Mouse (Mus musculus) inflammation-experienced regulatory T-cells, adult 6 months (primary cell): ENCODE data around the gene Ppp1r14a. TPM values are rescaled to one million over a fixed set of nuclear protein-coding genes. Genes with fewer than 3 reads are reported as not detected.

Experiments
- ATAC-seq: one replicate; pipeline ENCODE4 v1.8.0; 2017
- polyA plus RNA-seq, 3 experiments: library from polyadenylated mRNA; unstranded; fragments of 100-300 nt; shearing (Covaris generic); gene quantifications; one replicate each; pipeline ENCODE4 v1.2.1; 2017

Gene Ppp1r14a
- polyA plus RNA-seq, 3 experiments from 2014 or later: not detected

- ATAC-seq: no peak
These were observed 8.3 kb upstream of the Ppp1r14a start for GRCm38 (mm10) chr7:29280801-29281200.

- peak; percentile 67 for ATAC-seq
These were observed 7.7 kb upstream of the Ppp1r14a start, which contains the start of gene Spint2 for GRCm38 (mm10) chr7:29281201-29282073. Gene Spint2 (minus strand): TSS chr7:29281912.

DNA sequence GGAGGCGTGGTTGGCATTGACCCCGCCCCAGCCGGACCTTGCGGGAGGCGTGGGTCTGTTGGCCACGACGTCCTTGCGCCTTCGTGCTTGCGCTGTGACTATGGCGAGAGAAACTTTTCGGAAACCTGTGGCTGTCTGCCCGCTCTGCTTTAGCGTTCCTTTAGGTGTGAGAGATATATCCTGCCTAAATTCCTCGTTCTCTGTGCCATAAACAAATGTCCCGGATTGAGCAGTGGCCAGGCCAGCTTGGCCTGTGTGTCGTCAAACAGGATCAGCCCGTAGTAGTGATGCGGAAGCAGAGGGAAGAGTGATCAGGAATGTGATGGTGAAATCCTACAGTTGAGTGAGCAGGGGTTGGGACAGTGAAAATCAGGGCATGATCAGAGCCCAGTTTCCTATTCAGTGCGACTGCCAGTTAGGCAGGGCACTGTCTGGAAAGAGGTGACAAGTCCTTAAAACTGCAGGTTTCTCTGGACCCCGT lies 7.0 kb upstream of the Ppp1r14a start:
- ATAC-seq: no peak

GRCm38 (mm10) chr7:29283876-29284275 lies 5.2 kb upstream of the Ppp1r14a start:
- ATAC-seq: no peak

- ATAC-seq: no peak
These were observed 4.6 kb upstream of the Ppp1r14a start for GRCm38 (mm10) chr7:29284523-29284922.

GRCm38 (mm10) chr7:29287481-29287880 lies 1.6 kb upstream of the Ppp1r14a start:
- ATAC-seq: no peak

GRCm38 (mm10) chr7:29288079-29288478 lies 1.0 kb upstream of the Ppp1r14a start:
- no peak for ATAC-seq

DNA sequence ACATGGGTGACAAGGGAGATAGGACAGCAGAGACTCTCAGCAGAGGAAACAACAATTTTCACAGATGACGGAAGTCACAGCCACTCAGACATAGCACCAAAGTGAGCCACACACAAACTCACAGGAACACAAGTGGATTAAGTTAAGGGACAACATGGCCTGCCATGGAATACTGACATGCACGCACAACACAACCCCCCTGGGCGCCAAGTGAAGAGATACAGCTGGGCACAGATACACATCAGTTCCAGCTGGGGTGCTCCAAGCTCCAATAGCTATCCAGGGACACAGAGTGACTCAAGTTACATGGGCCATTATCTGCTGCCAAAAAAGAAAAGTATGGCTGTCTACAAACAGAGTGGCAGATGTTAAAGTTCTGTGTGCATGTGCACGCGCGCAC lies 748 bp downstream of the Ppp1r14a start:
- no peak for ATAC-seq

DNA sequence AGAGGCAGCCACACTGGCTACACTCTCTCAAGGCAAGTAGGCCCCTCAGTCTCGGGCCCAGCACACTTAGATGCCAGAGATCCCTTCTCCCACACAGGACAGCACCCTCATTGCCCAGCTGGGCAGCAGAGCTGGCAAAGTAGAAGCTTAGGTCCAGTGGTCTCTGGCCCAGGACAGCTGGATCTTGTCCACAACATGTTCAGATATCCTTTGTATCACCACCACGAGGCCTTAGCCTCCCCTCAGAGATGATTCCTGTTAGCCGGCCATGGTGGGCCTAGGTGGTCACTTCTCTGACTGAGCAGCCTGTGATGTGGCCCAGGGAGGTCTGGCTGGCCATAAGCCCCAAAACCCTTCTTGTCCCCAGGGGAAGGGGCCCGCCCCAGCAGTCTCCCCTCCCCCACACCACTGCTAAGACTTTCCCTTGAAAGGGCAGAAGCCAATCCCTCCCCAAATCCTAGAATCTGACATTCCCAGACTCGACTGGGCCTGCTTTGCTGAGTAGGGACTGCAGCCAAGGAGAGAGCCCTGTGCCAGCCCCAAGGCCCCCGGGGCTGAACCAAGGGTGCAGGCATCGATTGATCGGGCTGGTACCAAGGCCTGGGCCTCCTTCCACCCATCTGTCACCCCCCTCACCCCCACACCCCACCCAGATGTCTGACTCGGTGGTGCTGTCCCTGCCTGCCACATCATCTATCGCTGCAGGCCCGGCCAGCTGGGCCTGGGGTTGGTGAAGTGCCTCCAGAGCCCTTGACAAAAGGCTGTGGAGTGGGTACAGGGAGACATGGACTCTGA lies 1.8 kb downstream of the Ppp1r14a start:
- no peak for ATAC-seq

- no peak for ATAC-seq
These were observed 2.7 kb downstream of the Ppp1r14a start for GRCm38 (mm10) chr7:29291616-29292457.

DNA sequence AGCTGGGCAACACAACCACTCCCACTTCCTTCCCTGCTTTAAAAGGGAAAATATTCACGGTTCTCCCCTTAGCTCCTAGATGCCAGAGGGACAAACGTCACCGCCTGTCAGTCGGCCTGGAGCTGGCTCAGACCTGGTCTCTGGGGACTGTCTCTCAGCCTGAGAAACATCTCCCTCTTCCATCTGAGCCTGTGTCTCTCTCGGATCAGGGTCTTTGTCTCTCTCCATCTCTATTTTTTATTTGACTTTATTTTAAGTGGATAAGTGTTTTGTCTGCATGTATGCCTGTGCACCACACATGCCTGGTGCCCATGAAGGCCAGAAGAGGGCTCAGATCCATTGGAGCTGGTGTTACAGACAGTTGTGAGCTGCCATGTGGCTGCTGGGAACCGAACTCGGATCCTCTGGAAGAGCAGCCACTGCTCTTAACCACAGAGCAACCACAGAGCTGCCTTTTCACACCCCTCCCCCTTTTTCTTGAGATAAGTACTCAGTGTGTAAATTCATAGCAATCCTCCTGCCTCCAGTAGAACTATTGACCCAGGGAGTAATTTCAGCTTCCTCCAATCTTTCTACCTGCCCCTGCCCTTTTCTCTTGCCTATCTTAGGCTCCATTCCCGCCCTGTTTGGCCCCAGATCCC lies 3.5 kb downstream of the Ppp1r14a start:
- no peak for ATAC-seq

GRCm38 (mm10) chr7:29293131-29294065 lies 4.3 kb downstream of the Ppp1r14a start:
- no peak for ATAC-seq

GRCm38 (mm10) chr7:29294111-29294761 lies 5.1 kb downstream of the Ppp1r14a start:
- no peak for ATAC-seq

DNA sequence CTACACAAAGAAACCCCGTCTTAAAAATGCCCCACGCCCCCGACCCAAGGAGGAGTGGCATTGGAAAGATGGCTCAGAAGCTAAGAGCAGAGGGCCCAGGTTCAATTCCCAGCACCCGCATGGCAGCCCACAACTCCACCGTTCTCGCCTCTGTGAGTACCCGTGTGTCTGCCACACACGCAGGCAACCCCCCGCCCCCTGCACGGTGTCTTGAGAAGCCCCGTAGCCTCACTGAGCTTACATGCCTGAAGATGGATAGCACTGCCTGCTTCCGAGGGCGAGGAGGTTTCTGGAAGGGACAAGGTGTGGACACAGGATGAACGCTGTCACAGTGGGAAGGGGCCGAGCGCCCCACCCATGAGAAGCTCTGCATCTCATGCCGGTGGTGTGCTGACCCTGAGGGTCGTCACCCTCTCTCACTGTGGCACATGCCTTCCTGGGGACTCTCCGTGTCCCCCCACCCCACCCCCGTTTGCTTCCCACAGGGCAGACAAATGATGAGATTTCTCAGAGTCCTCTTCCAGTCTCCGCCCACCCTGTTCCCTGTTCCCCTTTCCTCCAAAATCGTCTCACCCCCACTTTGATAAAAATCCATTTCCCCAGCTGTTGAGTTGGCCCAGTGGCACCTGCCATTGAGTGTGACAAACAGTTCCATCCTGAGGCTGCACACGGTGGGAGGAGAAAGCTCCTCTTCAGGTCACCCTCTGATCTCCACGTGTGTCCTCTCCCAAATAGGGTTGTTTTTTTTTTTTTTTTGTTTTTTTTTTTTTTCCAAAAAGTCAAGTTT lies 6.9 kb downstream of the Ppp1r14a start:
- no peak for ATAC-seq

- peak; percentile 78 for ATAC-seq
These were observed 7.9 kb downstream of the Ppp1r14a start for GRCm38 (mm10) chr7:29296998-29297397.

DNA sequence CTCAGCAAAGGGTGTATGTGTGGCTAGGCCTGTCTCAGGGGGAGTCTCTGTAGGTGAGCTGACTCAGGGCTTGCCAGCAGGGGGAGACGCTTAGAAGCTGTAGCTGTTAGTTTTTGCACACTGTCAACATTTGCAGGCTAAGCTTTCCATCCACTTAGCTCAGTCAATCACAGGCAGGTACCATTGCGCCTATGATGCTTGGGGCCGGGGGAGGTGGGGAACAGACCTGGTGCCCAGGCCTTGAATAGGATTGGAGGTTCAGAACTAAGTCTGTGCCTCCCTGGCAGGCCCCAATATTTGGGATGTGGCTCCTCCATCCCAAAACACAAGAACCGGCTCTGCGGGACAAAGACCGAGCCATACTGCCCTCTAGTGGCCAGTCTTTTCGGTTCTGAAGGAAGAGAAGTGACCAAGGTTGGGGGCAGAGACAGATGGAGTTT lies 12.0 kb downstream of the Ppp1r14a start:
- no peak for ATAC-seq

DNA sequence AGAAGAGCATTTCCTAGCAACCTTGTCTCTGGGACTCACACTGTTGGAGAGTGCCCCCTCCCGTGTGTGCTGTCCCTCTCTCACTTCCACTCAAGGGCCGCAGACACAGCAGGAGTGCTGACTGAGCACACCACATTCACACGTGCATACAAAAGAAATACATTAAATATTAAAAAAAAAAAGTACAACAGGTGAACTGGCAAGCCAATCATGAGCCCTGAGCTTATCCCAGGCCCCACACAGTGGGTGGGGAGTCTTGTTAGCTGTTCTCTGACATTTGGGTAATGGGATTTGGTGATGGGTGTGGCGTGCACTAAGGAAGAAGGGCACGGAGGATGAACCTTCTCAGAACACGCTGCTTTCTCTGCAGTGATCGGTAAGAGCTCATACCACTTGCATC lies 13.5 kb downstream of the Ppp1r14a start:
- ATAC-seq: no peak

- peak; percentile 29 for ATAC-seq
These were observed 14.8 kb downstream of the Ppp1r14a start, which contains the start of gene Dpf1 for GRCm38 (mm10) chr7:29303738-29304462. Gene Dpf1 (plus strand): TSS chr7:29303951.
